Mouse (Mus musculus) frontal cortex, adult (tissue): Measurements from ENCODE around the gene Dgkd.
A peak's percentile ranks its signal among the peaks of the same experiment; 100 is the strongest.

Source experiments
- ATAC-seq: cut with Nextera tagmentation; 2 replicates; pipeline ENCODE4 v1.9.2; 2017; ENCODE audit warnings: mild to moderate bottlenecking, moderate library complexity, mixed read lengths; ENCODE audit not compliant: low TSS enrichment

Gene Dgkd

GRCm38 (mm10) chr1:87880856-87881255 lies 27.8 kb downstream of the Dgkd start:
- ATAC-seq = no peak

GRCm38 (mm10) chr1:87881726-87882125 lies 28.6 kb downstream of the Dgkd start:
- ATAC-seq = no peak

GRCm38 (mm10) chr1:87882554-87882953 lies 29.5 kb downstream of the Dgkd start:
- no peak for ATAC-seq

- ATAC-seq = no peak
These were observed 37.9 kb downstream of the Dgkd start for GRCm38 (mm10) chr1:87890960-87891359.

GRCm38 (mm10) chr1:87891634-87892033 lies 38.5 kb downstream of the Dgkd start:
- ATAC-seq = no peak

- ATAC-seq = peak; percentile 38; the same call in 1 of the 2 replicates
These were observed 39.4 kb downstream of the Dgkd start for GRCm38 (mm10) chr1:87892499-87892898.

- no peak for ATAC-seq
These were observed 40.3 kb downstream of the Dgkd start for GRCm38 (mm10) chr1:87893414-87893813.

- no peak for ATAC-seq
These were observed 43.8 kb downstream of the Dgkd start for GRCm38 (mm10) chr1:87896921-87897320.

- no peak for ATAC-seq
These were observed 46.6 kb downstream of the Dgkd start for GRCm38 (mm10) chr1:87899701-87900100.

GRCm38 (mm10) chr1:87900979-87901378 lies 47.9 kb downstream of the Dgkd start:
- no peak for ATAC-seq

- no peak for ATAC-seq
These were observed 49.1 kb downstream of the Dgkd start for GRCm38 (mm10) chr1:87902186-87902585.

GRCm38 (mm10) chr1:87906361-87906956 lies 53.4 kb downstream of the Dgkd start:
- ATAC-seq = peak; percentile 50; the same call in 1 of the 2 replicates

- ATAC-seq = no peak
These were observed 54.9 kb downstream of the Dgkd start for GRCm38 (mm10) chr1:87908006-87908405.

GRCm38 (mm10) chr1:87908736-87909135 lies 55.6 kb downstream of the Dgkd start:
- no peak for ATAC-seq

- ATAC-seq = no peak
These were observed 56.5 kb downstream of the Dgkd start for GRCm38 (mm10) chr1:87909565-87909964.

GRCm38 (mm10) chr1:87910428-87910827 lies 57.3 kb downstream of the Dgkd start:
- ATAC-seq = no peak

- ATAC-seq = peak; percentile 81
These were observed 60.3 kb downstream of the Dgkd start for GRCm38 (mm10) chr1:87913356-87913755.

- ATAC-seq = no peak
These were observed 64.3 kb downstream of the Dgkd start for GRCm38 (mm10) chr1:87917361-87917760.

- ATAC-seq = 0 out of 2 replicates have a peak, but pooled peaks have one; percentile 20
These were observed 65.0 kb downstream of the Dgkd start for GRCm38 (mm10) chr1:87918061-87918460.

- no peak for ATAC-seq
These were observed 67.0 kb downstream of the Dgkd start for GRCm38 (mm10) chr1:87920056-87920614.

- ATAC-seq = 0 out of 2 replicates have a peak, but pooled peaks have one; percentile 46
These were observed 69.6 kb downstream of the Dgkd start for GRCm38 (mm10) chr1:87922666-87923065.

- no peak for ATAC-seq
These were observed 71.8 kb downstream of the Dgkd start for GRCm38 (mm10) chr1:87924888-87925287.

- no peak for ATAC-seq
These were observed 76.6 kb downstream of the Dgkd start for GRCm38 (mm10) chr1:87929730-87930129.

- ATAC-seq = peak; percentile 46
These were observed 80.0 kb downstream of the Dgkd start for GRCm38 (mm10) chr1:87933051-87933450.
